Mouse (Mus musculus) megakaryocyte, embryonic 14.5 days (primary cell): ENCODE results near the gene Itgae. TPM values are rescaled to one million over a fixed set of nuclear protein-coding genes. Genes with fewer than 3 reads are reported as not detected.

Source experiments
- H3K27me3 ChIP-seq: replicated peaks from 2 replicates; pipeline ENCODE3; 2012; ENCODE audit warnings: inconsistent platforms
- H3K36me3 ChIP-seq: replicated peaks from 2 replicates; pipeline ENCODE3; 2012; ENCODE audit warnings: low read length, inconsistent platforms, mixed read lengths
- H3K4me1 ChIP-seq: 2 replicates; pipeline ENCODE4 v1.6.1; 2012; ENCODE audit warnings: inconsistent platforms
- H3K4me3 ChIP-seq: replicated peaks from 2 replicates; pipeline ENCODE3; 2012; ENCODE audit warnings: moderate library complexity, mild to moderate bottlenecking, inconsistent platforms
- H3K9me3 ChIP-seq: 2 replicates; pipeline ENCODE4 v1.6.1; 2012; ENCODE audit warnings: inconsistent platforms
- FLI1 ChIP-seq: IDR thresholded peaks from 2 replicates; pipeline ENCODE4 v1.6.1; 2012; ENCODE audit warnings: low read length, inconsistent platforms, mixed read lengths
- GATA1 ChIP-seq: IDR thresholded peaks from 3 replicates; pipeline ENCODE4 v1.6.1; 2012; ENCODE audit warnings: mixed read lengths, low read length, inconsistent platforms, borderline replicate concordance
- polyA plus RNA-seq: library from polyadenylated mRNA; stranded (reverse); fragments of >175 nt; gene quantifications from 2 replicates; pipeline ENCODE4 v1.2.3, GENCODE M21; 2012; ENCODE audit warnings: low replicate concordance; ENCODE audit not compliant: insufficient read depth

Itgae gene
- polyA plus RNA-seq, 1 experiment: 0.31 TPM

- TF ChIP-seq GATA1: no peak
- TF ChIP-seq FLI1: no peak
- Histone ChIP-seq H3K27me3 (no peaks in the 10 kb centered on the region), H3K9me3 (no peaks in the 10 kb centered on the region), H3K36me3 (peaks cover 96% of the 10 kb centered on the region), H3K4me1 (no peaks in the 10 kb centered on the region), H3K4me3 (no peak overlapping the region)
Measured at GRCm38 (mm10) chr11:73071839-73072238, 18.5 kb upstream of the Itgae start.

- Histone ChIP-seq H3K9me3 (no peaks in the 10 kb centered on the region), H3K36me3 (peaks cover 97% of the 10 kb centered on the region), H3K4me3 (no peak overlapping the region), H3K27me3 (no peaks in the 10 kb centered on the region), H3K4me1 (peaks cover 13% of the 10 kb centered on the region)
- TF ChIP-seq GATA1 (no peak), FLI1 (no peak)
Measured at GRCm38 (mm10) chr11:73076295-73076694, 14.1 kb upstream of the Itgae start.

- H3K4me1 ChIP-seq: peaks cover 13% of the 10 kb centered on the region
- no peaks in the 10 kb centered on the region for H3K27me3 ChIP-seq
- peaks cover 98% of the 10 kb centered on the region for H3K36me3 ChIP-seq
- no peaks in the 10 kb centered on the region for H3K9me3 ChIP-seq
- no peak for TF ChIP-seq FLI1
- TF ChIP-seq GATA1: no peak
- H3K4me3 ChIP-seq: no peak overlapping the region
Measured at GRCm38 (mm10) chr11:73076733-73077132, 13.7 kb upstream of the Itgae start.

GRCm38 (mm10) chr11:73077211-73077720 is 13.1 kb upstream of the Itgae start:
- Histone ChIP-seq H3K4me1 (peaks cover 17% of the 10 kb centered on the region), H3K27me3 (no peaks in the 10 kb centered on the region), H3K9me3 (no peaks in the 10 kb centered on the region), H3K4me3 (no peak overlapping the region), H3K36me3 (peaks cover 98% of the 10 kb centered on the region)
- no peak for TF ChIP-seq FLI1
- no peak for TF ChIP-seq GATA1

- peaks cover 89% of the 10 kb centered on the region for H3K36me3 ChIP-seq
- no peak overlapping the region for H3K4me3 ChIP-seq
- H3K27me3 ChIP-seq: no peaks in the 10 kb centered on the region
- TF ChIP-seq FLI1: no peak
- no peak for TF ChIP-seq GATA1
- H3K4me1 ChIP-seq: peaks cover 29% of the 10 kb centered on the region
- H3K9me3 ChIP-seq: no peaks in the 10 kb centered on the region
Measured at GRCm38 (mm10) chr11:73078615-73079014, 11.8 kb upstream of the Itgae start.

- Histone ChIP-seq H3K36me3 (peaks cover 88% of the 10 kb centered on the region), H3K9me3 (no peaks in the 10 kb centered on the region), H3K27me3 (no peaks in the 10 kb centered on the region), H3K4me1 (peaks cover 46% of the 10 kb centered on the region), H3K4me3 (no peak overlapping the region)
- no peak for TF ChIP-seq FLI1
- TF ChIP-seq GATA1: no peak
Measured at GRCm38 (mm10) chr11:73080306-73080705, 10.1 kb upstream of the Itgae start.

DNA sequence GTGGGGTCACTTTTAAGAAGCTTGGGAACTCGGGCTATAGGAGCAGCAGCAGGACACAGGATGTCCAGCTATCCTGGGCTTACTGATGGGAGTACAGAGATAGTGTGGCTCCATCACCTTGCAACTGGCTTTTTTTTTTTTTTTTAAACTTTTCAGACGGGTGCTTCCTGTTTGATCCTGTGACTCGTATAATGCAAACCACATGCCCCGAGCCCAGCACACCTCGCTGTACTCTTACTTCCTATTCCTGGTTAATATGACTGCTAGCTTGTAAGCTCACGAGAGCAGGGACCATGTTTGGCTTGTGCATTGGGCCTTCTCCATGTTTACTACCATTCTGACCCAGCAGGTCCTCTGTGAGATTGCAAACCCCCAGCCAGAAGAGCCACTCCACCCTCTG is 6.1 kb upstream of the Itgae start:
- Histone ChIP-seq H3K27me3 (no peaks in the 10 kb centered on the region), H3K4me1 (peaks cover 75% of the 10 kb centered on the region), H3K36me3 (peaks cover 66% of the 10 kb centered on the region), H3K4me3 (no peak overlapping the region), H3K9me3 (no peaks in the 10 kb centered on the region)
- TF ChIP-seq GATA1: no peak
- no peak for TF ChIP-seq FLI1

GRCm38 (mm10) chr11:73084804-73085231 is 5.6 kb upstream of the Itgae start:
- TF ChIP-seq GATA1 (no peak), FLI1 (no peak)
- Histone ChIP-seq H3K36me3 (peaks cover 60% of the 10 kb centered on the region), H3K9me3 (no peaks in the 10 kb centered on the region), H3K4me1 (peaks cover 75% of the 10 kb centered on the region), H3K27me3 (peaks cover 3% of the 10 kb centered on the region), H3K4me3 (no peak overlapping the region)

DNA sequence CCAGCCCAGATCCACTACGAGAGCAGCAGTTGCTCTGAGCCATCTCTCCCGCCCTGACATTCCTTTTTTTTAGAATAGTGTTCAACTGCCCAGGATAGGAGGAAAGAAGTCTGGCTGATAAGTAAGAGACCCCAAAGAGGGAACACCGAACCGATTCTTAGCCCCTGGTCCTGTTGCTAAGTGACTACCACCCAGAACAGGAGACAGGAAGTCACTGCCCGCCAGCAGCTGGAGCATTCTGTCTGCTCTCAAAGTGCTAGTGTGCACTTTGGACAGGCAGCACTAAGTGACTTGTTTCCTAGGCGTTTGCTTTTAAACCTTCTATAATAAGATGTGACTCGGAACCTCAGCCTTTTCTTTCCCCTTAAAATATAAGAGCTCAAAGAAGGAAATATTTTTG is 5.0 kb upstream of the Itgae start:
- no peaks in the 10 kb centered on the region for H3K9me3 ChIP-seq
- peaks cover 3% of the 10 kb centered on the region for H3K27me3 ChIP-seq
- no peak for TF ChIP-seq FLI1
- TF ChIP-seq GATA1: no peak
- peaks cover 76% of the 10 kb centered on the region for H3K4me1 ChIP-seq
- H3K4me3 ChIP-seq: no peak overlapping the region
- H3K36me3 ChIP-seq: peaks cover 55% of the 10 kb centered on the region

- TF ChIP-seq GATA1 (no peak), FLI1 (no peak)
- peaks cover 32% of the 10 kb centered on the region for H3K36me3 ChIP-seq
- H3K4me1 ChIP-seq: peaks cover 74% of the 10 kb centered on the region
- no peak overlapping the region for H3K4me3 ChIP-seq
- H3K9me3 ChIP-seq: no peaks in the 10 kb centered on the region
- H3K27me3 ChIP-seq: peaks cover 6% of the 10 kb centered on the region
Measured at GRCm38 (mm10) chr11:73087700-73088480, 2.5 kb upstream of the Itgae start.

DNA sequence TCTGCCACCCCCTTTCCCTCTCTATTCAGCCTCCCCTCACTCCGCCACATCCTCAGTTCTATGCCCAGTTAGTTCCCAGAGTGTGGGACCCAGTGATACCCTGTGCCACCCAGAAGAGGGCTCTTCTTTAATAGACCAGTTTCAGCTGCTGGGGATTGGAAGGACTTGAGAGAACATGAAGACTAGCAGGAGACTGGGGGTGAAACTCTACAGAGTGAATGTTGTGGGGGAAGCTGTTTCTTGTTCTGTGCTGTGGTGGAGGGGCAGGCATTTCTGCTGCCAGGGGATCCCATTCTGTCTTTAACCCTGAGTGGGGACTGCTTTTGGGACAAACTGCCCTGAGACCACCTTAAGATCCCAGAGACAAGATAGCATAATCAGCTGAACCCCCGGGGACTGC is 443 bp downstream of the Itgae start:
- Histone ChIP-seq H3K36me3 (peaks cover 13% of the 10 kb centered on the region), H3K9me3 (no peaks in the 10 kb centered on the region), H3K27me3 (peaks cover 17% of the 10 kb centered on the region), H3K4me3 (no peak overlapping the region), H3K4me1 (peaks cover 73% of the 10 kb centered on the region)
- TF ChIP-seq FLI1: no peak
- no peak for TF ChIP-seq GATA1
